Mouse (Mus musculus) thymus, postnatal 36 days (tissue): ENCODE data around the gene Slc6a11.
A peak's percentile ranks its signal among the peaks of the same experiment; 100 is the strongest.

Experiments used
- DNase-seq, 2 experiments: peaks; one replicate each; pipeline ENCODE4 v3.0.0; 2022; ENCODE audit warnings: mixed read lengths in 2 of 2

Gene Slc6a11

GRCm38 (mm10) chr6:114267979-114268378, 136.9 kb downstream of the Slc6a11 start:
- DNase-seq: no peak

- no peak for DNase-seq
Measured at GRCm38 (mm10) chr6:114269589-114269988, 138.5 kb downstream of the Slc6a11 start.

DNA sequence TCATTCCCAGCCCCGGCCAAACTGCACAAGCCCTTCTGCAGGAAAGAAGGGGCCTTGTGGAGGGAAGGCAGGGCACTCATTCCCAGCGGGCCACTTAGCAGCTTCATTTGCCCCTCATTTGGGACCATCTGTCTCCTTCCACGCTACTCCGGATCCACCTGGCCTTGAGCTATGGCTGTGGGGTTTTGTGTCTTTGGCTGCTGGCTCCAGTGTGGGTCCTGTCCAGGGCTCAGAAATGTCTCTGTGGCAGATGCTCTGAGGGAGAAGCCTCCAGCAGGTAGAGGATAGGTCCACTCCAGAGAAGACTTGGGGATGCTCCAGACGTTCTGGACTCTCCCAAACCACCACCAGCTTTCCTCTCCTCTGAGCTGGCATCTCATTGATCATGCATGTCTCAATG, 139.8 kb downstream of the Slc6a11 start:
- DNase-seq: no peak

DNA sequence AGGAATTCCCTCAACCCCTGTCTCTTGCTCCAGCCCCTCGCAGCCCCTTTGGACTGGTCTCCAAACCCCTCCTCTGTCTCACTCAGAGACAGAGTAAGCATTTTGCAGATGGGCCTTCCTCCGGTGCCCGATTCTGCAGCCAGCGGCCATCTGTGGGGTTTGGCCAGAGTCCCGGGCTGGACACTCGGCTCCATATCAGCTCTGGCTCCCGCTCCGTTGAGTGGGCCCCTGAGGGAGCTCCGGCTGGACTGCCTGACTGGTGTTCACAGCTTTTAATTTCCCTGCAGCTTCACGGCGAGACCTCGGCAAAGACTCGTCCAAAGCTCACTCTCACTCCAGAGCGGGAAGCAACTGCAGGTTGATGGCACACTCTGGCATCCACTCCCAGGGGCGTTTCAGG, 141.2 kb downstream of the Slc6a11 start:
- no peak for DNase-seq

- no peak for DNase-seq
Measured at GRCm38 (mm10) chr6:114273997-114274728, 143.1 kb downstream of the Slc6a11 start.

- no peak for DNase-seq
Measured at GRCm38 (mm10) chr6:114275800-114276199, 144.8 kb downstream of the Slc6a11 start.

GRCm38 (mm10) chr6:114282469-114283277, 151.6 kb downstream of the Slc6a11 start, which contains the start of gene Slc6a1:
Gene Slc6a1 (plus strand): TSS chr6:114282635.
- DNase-seq: peak; percentile 3 to 23

GRCm38 (mm10) chr6:114283278-114283770, 152.3 kb downstream of the Slc6a11 start:
- no peak for DNase-seq

DNA sequence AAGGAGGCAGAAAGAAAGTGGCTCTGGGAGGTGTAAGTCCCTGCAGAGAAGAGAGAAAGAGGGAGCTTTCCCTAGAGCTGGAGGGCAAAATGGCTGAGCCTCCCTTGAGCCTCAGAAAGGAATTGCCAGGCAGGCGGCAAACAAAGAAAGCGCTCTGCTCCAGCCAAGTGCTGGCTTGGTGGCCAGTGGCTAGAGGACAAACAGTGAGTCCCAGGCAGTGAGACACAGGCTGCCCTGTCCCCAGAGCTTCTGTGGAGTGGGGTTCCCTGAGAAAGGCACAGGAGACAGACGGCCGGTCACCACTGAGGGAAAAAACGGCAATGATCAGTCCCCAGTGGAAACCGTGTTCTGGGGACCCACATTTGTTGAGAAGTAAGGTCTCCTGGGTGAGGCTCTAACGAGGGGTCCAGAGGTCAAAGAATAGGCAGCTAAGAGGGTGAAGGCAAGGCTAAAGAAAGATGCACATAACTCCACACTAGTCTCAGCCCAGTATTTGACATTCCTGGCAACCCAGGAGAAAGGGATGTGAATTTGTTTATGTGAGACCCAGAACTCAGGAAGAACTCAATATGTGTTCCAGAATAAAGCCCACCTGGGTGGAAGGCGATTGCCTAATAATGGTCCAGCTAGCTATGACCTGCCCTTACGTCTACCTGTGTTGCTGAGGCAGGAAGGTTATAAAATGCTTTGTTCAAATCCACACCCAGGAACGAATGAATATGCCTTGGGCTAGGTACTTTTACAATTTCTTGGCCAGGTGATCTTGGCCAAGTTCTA, 153.1 kb downstream of the Slc6a11 start:
- DNase-seq: no peak

- DNase-seq: no peak
Measured at GRCm38 (mm10) chr6:114285424-114285823, 154.4 kb downstream of the Slc6a11 start.

DNA sequence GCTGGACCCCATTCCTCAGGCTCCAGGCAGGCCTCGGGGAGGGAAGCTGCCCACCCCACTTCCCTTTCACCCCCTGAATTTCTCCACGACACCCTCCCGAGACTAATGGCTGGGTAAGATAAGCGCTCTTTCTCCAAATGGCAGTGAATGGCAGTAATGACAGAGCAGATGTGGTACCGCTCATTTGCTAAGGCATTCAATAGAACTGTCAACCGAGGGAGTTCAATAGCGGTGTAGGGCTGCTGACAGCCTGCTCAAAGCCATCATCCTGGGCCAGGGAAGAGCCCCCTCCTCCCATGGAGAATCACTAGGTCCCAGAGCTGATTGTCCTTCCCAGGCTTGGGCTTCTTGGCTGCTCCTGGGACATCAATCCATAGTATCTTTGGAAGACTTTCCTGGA, 158.1 kb downstream of the Slc6a11 start:
- DNase-seq: no peak

- no peak for DNase-seq
Measured at GRCm38 (mm10) chr6:114290184-114290583, 159.1 kb downstream of the Slc6a11 start.

- no peak for DNase-seq
Measured at GRCm38 (mm10) chr6:114290929-114291328, 159.9 kb downstream of the Slc6a11 start.

- DNase-seq: no peak
Measured at GRCm38 (mm10) chr6:114291396-114291795, 160.4 kb downstream of the Slc6a11 start.

DNA sequence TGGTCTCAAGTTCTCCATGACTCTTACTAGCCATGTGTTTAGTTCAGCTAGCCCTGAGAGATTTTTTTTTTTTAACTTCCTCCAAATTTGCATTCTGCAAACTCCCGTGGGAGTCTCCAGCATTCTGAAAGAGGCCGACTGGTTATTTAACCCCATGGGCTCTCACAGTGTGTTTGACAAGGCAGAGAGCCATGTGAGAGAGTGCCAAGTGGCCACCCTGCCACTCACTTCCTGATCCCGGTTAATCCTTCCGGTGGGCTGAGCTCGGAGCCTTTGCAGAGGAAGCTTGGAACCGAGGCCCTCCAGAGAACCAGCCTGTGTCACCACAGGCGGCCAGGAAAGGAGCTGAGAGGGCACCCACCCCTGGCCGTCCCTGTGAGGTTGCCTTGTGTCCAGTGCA, 162.5 kb downstream of the Slc6a11 start:
- DNase-seq: no peak

DNA sequence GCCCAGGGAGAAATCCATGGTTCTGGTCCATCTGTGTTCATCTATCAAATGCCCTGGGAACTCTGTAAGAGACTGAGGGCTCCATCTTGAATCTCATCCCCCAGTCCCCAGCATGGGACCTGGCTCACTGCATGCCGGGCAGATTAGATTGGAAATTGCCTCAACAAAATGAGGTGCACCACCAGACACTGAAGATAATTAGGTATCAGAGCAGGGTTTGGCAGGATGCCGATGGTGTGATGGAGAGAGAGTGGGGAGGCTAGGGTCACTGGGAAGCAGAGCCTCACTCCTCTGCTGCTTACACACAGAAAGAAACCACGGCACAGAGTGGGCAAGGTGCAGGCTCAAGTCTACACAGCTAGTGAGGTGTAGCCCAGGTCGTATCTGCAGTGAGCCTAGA, 164.0 kb downstream of the Slc6a11 start:
- DNase-seq: no peak

DNA sequence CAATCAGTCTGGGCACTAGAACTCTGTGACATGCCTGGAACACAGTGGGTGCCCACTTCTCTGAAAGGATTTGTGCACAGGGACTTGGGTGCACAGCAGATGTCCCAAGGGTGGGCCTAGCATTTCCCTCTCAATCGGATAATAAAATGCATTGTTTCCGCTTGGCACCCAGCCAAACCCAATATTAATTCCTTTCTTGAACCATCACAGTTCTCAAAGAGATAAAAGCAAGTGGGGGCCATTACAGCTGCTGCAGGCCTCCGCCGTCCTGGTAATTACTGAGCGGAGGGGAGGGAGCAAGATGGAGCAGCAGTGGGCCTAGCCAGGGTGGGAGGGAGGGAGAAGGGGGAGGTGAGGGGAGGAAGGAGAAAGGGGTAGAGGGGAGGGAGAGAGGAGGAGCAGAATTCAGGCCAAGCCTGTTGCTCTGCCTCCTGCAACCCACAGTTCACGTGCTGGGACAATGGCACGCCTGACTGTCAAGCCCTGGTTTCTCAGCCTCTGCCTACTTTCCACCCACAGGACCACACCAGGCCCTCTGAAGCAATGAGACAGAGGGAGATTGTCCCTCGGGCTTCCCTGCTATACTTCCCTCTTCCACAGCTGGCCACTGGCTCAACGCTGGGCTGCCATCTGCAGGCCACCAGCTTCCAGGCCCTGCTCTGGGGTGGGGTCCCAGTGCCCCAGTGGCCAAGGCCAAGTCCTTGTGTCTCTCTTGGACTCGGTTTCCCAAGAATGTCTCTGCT, 166.4 kb downstream of the Slc6a11 start:
- DNase-seq: no peak
